In the genomic region with DNA sequence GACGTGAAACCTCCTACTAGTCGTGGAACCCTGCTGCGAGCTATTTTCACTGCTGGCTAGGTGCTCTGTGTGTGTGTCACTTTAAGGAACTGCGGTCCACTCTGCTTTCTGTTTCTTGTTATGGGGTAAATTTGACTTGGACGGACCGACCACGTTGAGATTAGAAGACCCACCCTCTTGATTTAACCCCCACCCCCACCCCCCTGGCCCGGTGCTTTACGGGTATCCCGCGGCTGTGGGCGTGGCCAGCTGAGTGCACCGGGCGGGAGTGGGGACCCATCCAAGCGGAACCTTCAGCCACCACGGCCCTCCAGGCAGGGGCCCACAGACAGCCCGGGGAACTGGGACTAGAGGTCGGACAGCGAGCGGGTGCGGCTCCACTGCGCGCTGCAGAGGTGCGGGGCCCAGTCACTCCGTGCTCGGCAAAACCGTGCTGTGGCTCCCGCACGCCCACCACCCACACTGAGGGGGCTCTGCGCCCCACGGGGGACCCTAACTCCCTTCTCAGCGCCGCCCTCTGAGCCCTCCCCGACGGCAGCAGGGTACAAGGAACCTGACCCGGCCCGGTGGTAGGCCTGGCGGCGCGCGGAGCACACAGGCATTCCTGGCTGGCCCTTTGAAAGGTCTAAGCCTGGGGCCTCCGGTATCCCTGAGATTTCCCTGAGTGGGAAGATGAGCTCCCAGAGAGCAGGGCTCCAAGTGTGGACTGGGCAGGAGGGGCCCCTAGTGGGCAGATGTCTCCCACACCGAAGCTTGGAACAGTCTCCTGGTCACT, we compare ENCODE assay signal across 8 mouse cellular contexts. TPM values are rescaled to one million over a fixed set of nuclear protein-coding genes. Genes with fewer than 3 reads are reported as not detected.
DNase-seq lines count a peak whose midpoint lies in the region; ATAC-seq and TF ChIP-seq lines count a peak whose summit lies in the region.

No protein-coding gene starts in this region.

- H3K9ac ChIP-seq in embryonic facial prominence, embryonic 14.5 days (ENCODE audit: low read depth, low read length): peak overlapping the region; percentile 79
- peak overlapping the region; percentile 79 for H3K9ac ChIP-seq in heart, embryonic 15.5 days
- peak overlapping the region; percentile 86 for H3K9ac ChIP-seq in kidney, postnatal 0 days (ENCODE audit: low read depth, low read length)
- H3K9ac ChIP-seq in lung, embryonic 15.5 days: peak overlapping the region; percentile 57
- H3K9ac ChIP-seq in neural tube, embryonic 15.5 days (replicated peaks): peak overlapping the region; percentile 64

- H3K27ac ChIP-seq in embryonic facial prominence, embryonic 14.5 days (replicated peaks; ENCODE audit: low read depth, low read length): peak overlapping the region; percentile 76
- peak overlapping the region; percentile 82 for H3K27ac ChIP-seq in heart, embryonic 15.5 days
- H3K27ac ChIP-seq in kidney, postnatal 0 days: peak overlapping the region; percentile 85
- H3K27ac ChIP-seq in lung, embryonic 15.5 days: peak overlapping the region; percentile 35
- H3K27ac ChIP-seq in neural tube, embryonic 15.5 days (replicated peaks): peak overlapping the region; percentile 28

- H3K4me3 ChIP-seq in embryonic facial prominence, embryonic 14.5 days (ENCODE audit: low read depth, low read length): peak overlapping the region; percentile 52
- H3K4me3 ChIP-seq in heart, embryonic 15.5 days: peak overlapping the region; percentile 69
- peak overlapping the region; percentile 56 for H3K4me3 ChIP-seq in kidney, postnatal 0 days (replicated peaks; ENCODE audit: low read depth, low read length)
- H3K4me3 ChIP-seq in lung, embryonic 15.5 days: peak overlapping the region; percentile 46
- peak overlapping the region; percentile 50 for H3K4me3 ChIP-seq in neural tube, embryonic 15.5 days (replicated peaks)

- H3K36me3 ChIP-seq in embryonic facial prominence, embryonic 14.5 days (ENCODE audit: control insufficient read depth, insufficient read depth, low read length): no peaks in the 10 kb centered on the region
- no peaks in the 10 kb centered on the region for H3K36me3 ChIP-seq in heart, embryonic 15.5 days
- no peaks in the 10 kb centered on the region for H3K36me3 ChIP-seq in kidney, postnatal 0 days (ENCODE audit: insufficient read depth, low read length)
- no peaks in the 10 kb centered on the region for H3K36me3 ChIP-seq in lung, embryonic 15.5 days
- H3K36me3 ChIP-seq in neural tube, embryonic 15.5 days: no peaks in the 10 kb centered on the region

- peak overlapping the region; percentile 70 for H3K4me2 ChIP-seq in embryonic facial prominence, embryonic 14.5 days (ENCODE audit: low read depth, low read length)
- peak overlapping the region; percentile 91 for H3K4me2 ChIP-seq in heart, embryonic 15.5 days
- H3K4me2 ChIP-seq in kidney, postnatal 0 days (ENCODE audit: low read length): peak overlapping the region; percentile 87
- peak overlapping the region; percentile 78 for H3K4me2 ChIP-seq in lung, embryonic 15.5 days
- peak overlapping the region; percentile 80 for H3K4me2 ChIP-seq in neural tube, embryonic 15.5 days

- ATAC-seq in embryonic facial prominence, embryonic 14.5 days (ENCODE audit: low read depth): peak; percentile 58
- peak; percentile 71 for ATAC-seq in heart, embryonic 15.5 days (replicated peaks; ENCODE audit: insufficient number of reproducible peaks, insufficient read depth, low FRiP score, low read depth)
- peak; percentile 89 for ATAC-seq in kidney, postnatal 0 days (replicated peaks; ENCODE audit: low FRiP score, low read depth)
- peak; percentile 62 for ATAC-seq in lung, embryonic 15.5 days (ENCODE audit: borderline replicate concordance, extremely low read depth, low FRiP score, low TSS enrichment)
- peak; percentile 37 for ATAC-seq in neural tube, embryonic 15.5 days (ENCODE audit: low FRiP score)

- H3K9me3 ChIP-seq in embryonic facial prominence, embryonic 14.5 days (ENCODE audit: control insufficient read depth, low read length): 0 out of 2 replicates have a peak, but pooled peaks cover 8% of the 10 kb centered on the region
- H3K9me3 ChIP-seq in heart, embryonic 15.5 days (replicated peaks): no peaks in the 10 kb centered on the region
- no peaks in the 10 kb centered on the region for H3K9me3 ChIP-seq in kidney, postnatal 0 days (replicated peaks; ENCODE audit: low read length)
- no peaks in the 10 kb centered on the region for H3K9me3 ChIP-seq in lung, embryonic 15.5 days
- H3K9me3 ChIP-seq in neural tube, embryonic 15.5 days (replicated peaks): no peaks in the 10 kb centered on the region

- no peaks in the 10 kb centered on the region for H3K4me1 ChIP-seq in embryonic facial prominence, embryonic 14.5 days (ENCODE audit: control insufficient read depth, insufficient read depth, low read length)
- peaks cover 13% of the 10 kb centered on the region for H3K4me1 ChIP-seq in heart, embryonic 15.5 days (replicated peaks)
- no peaks in the 10 kb centered on the region for H3K4me1 ChIP-seq in kidney, postnatal 0 days (replicated peaks; ENCODE audit: insufficient read depth, low read length)
- H3K4me1 ChIP-seq in lung, embryonic 15.5 days: peaks cover 6% of the 10 kb centered on the region; the same call in 1 of the 2 replicates
- H3K4me1 ChIP-seq in neural tube, embryonic 15.5 days: peaks cover 12% of the 10 kb centered on the region

- TF ChIP-seq CTCF in kidney, postnatal 0 days (IDR thresholded peaks at IDR 0.05; ENCODE audit: low read depth): peak; percentile 45

- 11% methylated on average over 32 of the region's 43 CpGs for WGBS in embryonic facial prominence, embryonic 14.5 days
- WGBS in heart, embryonic 15.5 days: 7% methylated on average over 43 of the region's 43 CpGs
- WGBS in kidney, postnatal 0 days: 9% methylated on average over 43 of the region's 43 CpGs
- 8% methylated on average over 42 of the region's 43 CpGs for WGBS in lung, embryonic 15.5 days
- WGBS in neural tube, embryonic 15.5 days: 13% methylated on average over 43 of the region's 43 CpGs

- H3K27me3 ChIP-seq in embryonic facial prominence, embryonic 14.5 days (replicated peaks; ENCODE audit: control insufficient read depth, insufficient read depth, low read length): no peaks in the 10 kb centered on the region
- no peaks in the 10 kb centered on the region for H3K27me3 ChIP-seq in heart, embryonic 15.5 days
- H3K27me3 ChIP-seq in kidney, postnatal 0 days (ENCODE audit: insufficient read depth, low read length): no peaks in the 10 kb centered on the region
- H3K27me3 ChIP-seq in lung, embryonic 15.5 days: no peaks in the 10 kb centered on the region
- H3K27me3 ChIP-seq in neural tube, embryonic 15.5 days (replicated peaks): no peaks in the 10 kb centered on the region

- DNase-seq in B cell, adult 2 months: peak; percentile 55
- DNase-seq in adrenal gland, postnatal 25 days: peak; percentile 68
- peak; percentile 67 for DNase-seq in embryonic facial prominence, embryonic 14.5 days (ENCODE audit: low spot score)
- DNase-seq in kidney, postnatal 0 days (ENCODE audit: low spot score): peak; percentile 76
- DNase-seq in thymus, postnatal 4 days: peak; percentile 56

RNA-seq across cellular contexts. Expression of gene Gm9495, which starts 54.0 kb away (rescaled TPM):
- not detected in 2 replicates for total RNA-seq in adrenal gland, postnatal 25 days (2021)
- not detected in 2 replicates for polyA plus RNA-seq in embryonic facial prominence, embryonic 14.5 days (2014; fragmentation: Nextera tagmentation; extraction: Ambion mirVana)
- not detected in 2 replicates for polyA plus RNA-seq in heart, embryonic 15.5 days (2015; fragmentation: Nextera tagmentation; extraction: Ambion mirVana)
- polyA plus RNA-seq in kidney, postnatal 0 days (2015; fragmentation: Nextera tagmentation; extraction: Ambion mirVana): not detected in 2 replicates
- polyA plus RNA-seq in lung, embryonic 15.5 days (2015; fragmentation: Nextera tagmentation; extraction: Ambion mirVana): not detected in 2 replicates
- polyA plus RNA-seq in neural tube, embryonic 15.5 days (2015; fragmentation: Nextera tagmentation; extraction: Ambion mirVana): not detected in 2 replicates

Comparison
In these comparisons a context has a peak if more than half of its experiments do, and no peak if none do; other contexts are left out.
1. Peak in every context shown above with its lines: DNase-seq, ATAC-seq, H3K4me3 ChIP-seq and H3K27ac ChIP-seq.
2. ATAC-seq: peak in every context shown above with its lines; median percentile 89 in kidney, postnatal 0 days; 71 in heart, embryonic 15.5 days; 62 in lung, embryonic 15.5 days; 58 in embryonic facial prominence, embryonic 14.5 days; 37 in neural tube, embryonic 15.5 days.
3. H3K27ac ChIP-seq: peak in every context shown above with its lines; median percentile 85 in kidney, postnatal 0 days; 82 in heart, embryonic 15.5 days; 76 in embryonic facial prominence, embryonic 14.5 days; 35 in lung, embryonic 15.5 days; 28 in neural tube, embryonic 15.5 days.